Mouse (Mus musculus): ENCODE data around the gene Prdx4. TPM values are rescaled to one million over a fixed set of nuclear protein-coding genes. Genes with fewer than 3 reads are reported as not detected.

Gene Prdx4
- total RNA-seq, 1 experiment = 235 TPM

- no peak overlapping the region for H3K27ac ChIP-seq (ENCODE audit: insufficient read depth, low read depth, low read length, poor library complexity, severe bottlenecking)
- no peak overlapping the region for H3K9ac ChIP-seq (ENCODE audit: insufficient read depth, low read depth, low read length, poor library complexity, severe bottlenecking)
- no peak for DNase-seq (ENCODE audit: low read depth, low spot score)
- H3K36me3 ChIP-seq (ENCODE audit: control insufficient read depth, insufficient read depth, low read length, poor library complexity, severe bottlenecking) = no peaks in the 10 kb centered on the region
- no peaks in the 10 kb centered on the region for H3K9me3 ChIP-seq (ENCODE audit: control insufficient read depth, insufficient read depth, low read depth, low read length)
- in situ Hi-C loops (cut with MboI; ENCODE audit: low sequenced_read_pairs in 2 of 2, unreplicated experiment in 2 of 2) = no loop called here
- H3K4me1 ChIP-seq (ENCODE audit: control insufficient read depth in 2 of 2, insufficient read depth in 2 of 2, low read length in 2 of 2, poor library complexity in 1 of 2) = no peaks in the 10 kb centered on the region
- no peak for TF ChIP-seq CHD2 (IDR thresholded peaks at IDR 0.05; ENCODE audit: low read depth, low read length)
- no peak for TF ChIP-seq ZC3H11A (IDR thresholded peaks at IDR 0.05; ENCODE audit: borderline replicate concordance, low read depth, low read length)
- TF ChIP-seq ZNF384 (IDR thresholded peaks at IDR 0.05; ENCODE audit: low read depth, low read length) = no peak
- TF ChIP-seq HCFC1 (IDR thresholded peaks at IDR 0.05; ENCODE audit: borderline replicate concordance, insufficient read depth, low read length) = no peak
- TF ChIP-seq MAFK (IDR thresholded peaks at IDR 0.05; ENCODE audit: insufficient read depth, low read depth, low read length) = no peak
- H3K4me3 ChIP-seq (ENCODE audit: insufficient read depth in 1 of 2, low read depth in 1 of 2, low read length in 2 of 2, poor library complexity in 1 of 2, severe bottlenecking in 1 of 2) = no peak overlapping the region
Measured at GRCm38 (mm10) chrX:155306390-155306789, 34.2 kb downstream of the Prdx4 start.

DNA sequence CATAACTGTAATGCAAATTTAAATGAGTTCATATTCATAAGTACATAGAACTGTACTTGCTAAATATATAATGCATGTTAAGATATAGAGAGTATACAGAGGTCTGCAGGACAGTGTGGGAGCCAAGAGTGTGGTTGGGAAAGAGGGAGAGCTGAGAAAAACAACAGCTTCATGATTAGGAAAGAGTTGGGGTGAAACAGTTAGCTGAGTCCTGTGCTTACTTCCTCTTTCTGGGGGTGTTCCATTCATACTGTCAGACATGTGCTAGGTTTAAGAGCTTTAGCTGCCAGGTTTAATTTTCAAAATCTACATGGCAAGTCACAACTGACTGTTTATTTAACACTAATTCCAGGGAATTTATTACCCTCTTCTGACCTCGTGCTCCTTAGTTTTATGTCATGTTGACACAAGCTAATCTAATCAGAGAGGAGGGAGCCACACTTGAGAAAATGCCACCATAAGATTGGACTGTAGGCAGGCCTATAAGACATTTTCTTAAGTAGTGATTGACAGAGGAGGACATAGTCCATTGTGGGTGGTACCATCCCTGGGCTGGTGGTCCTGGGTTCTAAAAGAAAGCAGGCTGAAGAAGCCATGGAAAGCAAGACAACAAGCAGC is 60.0 kb downstream of the Prdx4 start:
- H3K4me1 ChIP-seq (ENCODE audit: control insufficient read depth in 2 of 2, insufficient read depth in 2 of 2, low read length in 2 of 2, poor library complexity in 1 of 2) = no peaks in the 10 kb centered on the region
- H3K36me3 ChIP-seq (ENCODE audit: control insufficient read depth, insufficient read depth, low read length, poor library complexity, severe bottlenecking) = no peaks in the 10 kb centered on the region
- no peak for TF ChIP-seq CHD2 (IDR thresholded peaks at IDR 0.05; ENCODE audit: low read depth, low read length)
- TF ChIP-seq ZC3H11A (IDR thresholded peaks at IDR 0.05; ENCODE audit: borderline replicate concordance, low read depth, low read length) = no peak
- H3K4me3 ChIP-seq (ENCODE audit: insufficient read depth in 1 of 2, low read depth in 1 of 2, low read length in 2 of 2, poor library complexity in 1 of 2, severe bottlenecking in 1 of 2) = no peak overlapping the region
- no peaks in the 10 kb centered on the region for H3K9me3 ChIP-seq (ENCODE audit: control insufficient read depth, insufficient read depth, low read depth, low read length)
- no peak for DNase-seq (ENCODE audit: low read depth, low spot score)
- in situ Hi-C loops (cut with MboI; ENCODE audit: low sequenced_read_pairs in 2 of 2, unreplicated experiment in 2 of 2) = no loop called here
- H3K27ac ChIP-seq (ENCODE audit: insufficient read depth, low read depth, low read length, poor library complexity, severe bottlenecking) = no peak overlapping the region
- H3K9ac ChIP-seq (ENCODE audit: insufficient read depth, low read depth, low read length, poor library complexity, severe bottlenecking) = no peak overlapping the region

DNA sequence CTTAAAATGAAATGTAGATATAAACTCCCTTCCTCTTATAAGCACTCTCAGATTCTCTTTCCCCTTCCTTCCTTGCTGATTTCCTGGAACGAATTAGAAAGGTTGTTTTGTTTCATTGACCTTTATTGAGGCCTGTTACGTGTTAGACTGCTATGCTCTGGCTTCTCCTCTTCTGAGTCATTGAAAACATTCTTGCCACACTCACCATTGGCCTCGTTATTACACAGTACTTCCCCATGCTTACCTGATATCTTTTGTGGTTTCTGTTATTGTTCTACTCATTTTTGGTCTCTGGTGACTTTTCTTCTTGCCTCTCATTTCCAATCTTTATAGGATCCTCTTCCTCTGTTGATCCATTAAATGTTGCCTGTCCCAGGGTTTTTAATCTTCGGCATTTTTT is 62.1 kb downstream of the Prdx4 start:
- in situ Hi-C loops (cut with MboI; ENCODE audit: low sequenced_read_pairs in 2 of 2, unreplicated experiment in 2 of 2) = no loop called here
- TF ChIP-seq CHD2 (IDR thresholded peaks at IDR 0.05; ENCODE audit: low read depth, low read length) (no peak), MAFK (IDR thresholded peaks at IDR 0.05; ENCODE audit: insufficient read depth, low read depth, low read length) (no peak), ZNF384 (IDR thresholded peaks at IDR 0.05; ENCODE audit: low read depth, low read length) (no peak), HCFC1 (IDR thresholded peaks at IDR 0.05; ENCODE audit: borderline replicate concordance, insufficient read depth, low read length) (no peak), ZC3H11A (IDR thresholded peaks at IDR 0.05; ENCODE audit: borderline replicate concordance, low read depth, low read length) (no peak)
- no peaks in the 10 kb centered on the region for H3K9me3 ChIP-seq (ENCODE audit: control insufficient read depth, insufficient read depth, low read depth, low read length)
- peaks cover 3% of the 10 kb centered on the region for H3K36me3 ChIP-seq (ENCODE audit: control insufficient read depth, insufficient read depth, low read length, poor library complexity, severe bottlenecking)
- no peak overlapping the region for H3K9ac ChIP-seq (ENCODE audit: insufficient read depth, low read depth, low read length, poor library complexity, severe bottlenecking)
- no peaks in the 10 kb centered on the region for H3K4me1 ChIP-seq (ENCODE audit: control insufficient read depth in 2 of 2, insufficient read depth in 2 of 2, low read length in 2 of 2, poor library complexity in 1 of 2)
- no peak overlapping the region for H3K4me3 ChIP-seq (ENCODE audit: insufficient read depth in 1 of 2, low read depth in 1 of 2, low read length in 2 of 2, poor library complexity in 1 of 2, severe bottlenecking in 1 of 2)
- no peak overlapping the region for H3K27ac ChIP-seq (ENCODE audit: insufficient read depth, low read depth, low read length, poor library complexity, severe bottlenecking)
- no peak for DNase-seq (ENCODE audit: low read depth, low spot score)

Other genes with a start within 250 kb of the Prdx4 start
- 0.31 TPM in 1 of 2 replicates, not detected in the other for gene Magea2, start 247.1 kb downstream of the Prdx4 start, total RNA-seq (2012; rRNA removed)
- gene Cldn34b2, start 212.3 kb downstream of the Prdx4 start, total RNA-seq (2012; rRNA removed) = not detected in 2 replicates
- gene Sat1, start 124.3 kb downstream of the Prdx4 start, total RNA-seq (2012; rRNA removed) = 50.5 and 111 TPM in 2 replicates
- 44.2 and 60.4 TPM in 2 replicates for gene Acot9, start 78.3 kb downstream of the Prdx4 start, total RNA-seq (2012; rRNA removed)